Mouse (Mus musculus) forebrain, embryonic 16.5 days (tissue): ENCODE results near the gene Gpx5. TPM values are rescaled to one million over a fixed set of nuclear protein-coding genes. Genes with fewer than 3 reads are reported as not detected.

Source experiments
- ATAC-seq: fragments of 200-750 bp; cut with Nextera tagmentation; 2 replicates; pipeline ENCODE4 v1.8.0; 2017; ENCODE audit warnings: mild to moderate bottlenecking, moderate library complexity
- H3K27ac ChIP-seq: fragments of 300-500 bp; sonication (generic); 2 replicates; pipeline ENCODE4 v1.5.1; 2014; ENCODE audit warnings: low read length, control low read depth
- H3K27me3 ChIP-seq: fragments of 300-500 bp; sonication (generic); replicated peaks from 2 replicates; pipeline ENCODE4 v1.6.1; 2014; ENCODE audit warnings: low read length; ENCODE audit not compliant: control insufficient read depth, insufficient read depth
- H3K36me3 ChIP-seq: fragments of 300-500 bp; sonication (generic); 2 replicates; pipeline ENCODE4 v1.6.1; 2014; ENCODE audit not compliant: control insufficient read depth, insufficient read depth
- H3K4me1 ChIP-seq: fragments of 300-500 bp; sonication (generic); replicated peaks from 2 replicates; pipeline ENCODE4 v1.6.1; 2014; ENCODE audit warnings: low read length; ENCODE audit not compliant: control insufficient read depth, insufficient read depth
- H3K4me2 ChIP-seq: fragments of 300-500 bp; sonication (generic); 2 replicates; pipeline ENCODE4 v1.6.1; 2014; ENCODE audit warnings: mild to moderate bottlenecking, low read length, control low read depth
- H3K4me3 ChIP-seq: fragments of 300-500 bp; sonication (generic); replicated peaks from 2 replicates; pipeline ENCODE4 v1.5.1; 2014; ENCODE audit warnings: mild to moderate bottlenecking, low read length, control low read depth
- H3K9ac ChIP-seq: fragments of 300-500 bp; sonication (generic); replicated peaks from 2 replicates; pipeline ENCODE4 v1.6.1; 2014; ENCODE audit warnings: low read depth, low read length, control low read depth
- H3K9me3 ChIP-seq: fragments of 300-500 bp; sonication (generic); 2 replicates; pipeline ENCODE4 v1.6.1; 2016; ENCODE audit warnings: low read length; ENCODE audit not compliant: control insufficient read depth
- WGBS: fragments of 180-500 bp; shearing (Covaris S2); extraction: QIAGEN DNeasy Blood & Tissue Kit; methylation state at CpG from one replicate; pipeline ENCODE4 v1.1.7; 2014; 5-methylcytosine and 5-hydroxymethylcytosine counted together
- polyA plus RNA-seq: library from polyadenylated mRNA; unstranded; fragments of >200 nt; fragmentation: Nextera tagmentation; extraction: Ambion mirVana; gene quantifications from 2 replicates; pipeline ENCODE4 v1.2.1, GENCODE M21; 2015

The Gpx5 gene
- polyA plus RNA-seq, 1 experiment from 2014 or later = not detected

DNA sequence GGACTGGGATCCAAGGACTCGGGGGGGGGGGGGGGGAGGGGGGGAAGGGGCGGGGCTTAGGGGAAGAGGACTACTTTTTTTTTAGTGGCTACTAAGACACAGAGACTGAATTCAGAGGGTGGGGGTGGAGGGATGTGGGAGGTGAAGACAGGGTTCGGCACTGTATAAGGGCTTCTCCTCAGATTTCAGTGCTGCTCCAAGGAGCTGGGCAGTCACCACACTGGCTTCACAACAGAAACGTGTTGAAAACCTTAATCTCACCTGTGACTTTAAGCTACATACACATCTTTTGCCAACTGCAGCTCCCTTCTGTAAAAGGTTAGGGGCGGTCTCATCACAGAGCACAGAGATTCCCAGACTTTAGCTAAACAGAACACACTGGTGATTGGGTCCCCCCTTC is 20.3 kb upstream of the Gpx5 start:
- H3K36me3 ChIP-seq = no peaks in the 10 kb centered on the region
- 52% methylated on average over 3 of the region's 5 CpGs for WGBS
- no peak overlapping the region for H3K4me2 ChIP-seq
- no peak overlapping the region for H3K4me3 ChIP-seq
- H3K27ac ChIP-seq = no peak overlapping the region
- ATAC-seq = no peak
- no peak overlapping the region for H3K9ac ChIP-seq
- H3K4me1 ChIP-seq = no peaks in the 10 kb centered on the region
- H3K9me3 ChIP-seq = no peaks in the 10 kb centered on the region
- no peaks in the 10 kb centered on the region for H3K27me3 ChIP-seq

DNA sequence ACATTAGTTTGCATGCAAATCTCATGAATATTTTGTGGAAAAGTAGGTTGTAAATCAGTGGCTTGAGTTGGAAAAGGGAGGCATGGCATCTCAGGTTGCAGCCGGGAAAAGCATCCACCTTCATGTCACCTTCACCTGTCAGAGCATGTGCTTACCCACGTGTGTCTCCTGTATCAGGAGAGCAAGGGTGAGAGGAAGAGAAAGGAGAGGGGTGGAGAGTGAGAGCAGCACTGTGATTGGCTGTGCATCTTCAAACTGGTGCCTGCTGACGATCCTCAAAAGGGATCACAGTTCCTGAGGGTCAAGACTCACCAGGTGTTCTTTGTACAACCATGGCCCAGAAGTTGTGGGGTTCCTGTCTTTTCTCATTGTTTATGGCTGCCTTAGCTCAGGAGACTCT is 19.4 kb upstream of the Gpx5 start, which contains the start of gene Gpx6:
Gene Gpx6, plus strand, starts transcription at position 200 of the 400 bp plus-strand sequence.
- Histone ChIP-seq H3K27ac (no peak within 1 kb of the TSS), H3K36me3 (no peaks in the 10 kb centered on the region), H3K9me3 (no peaks in the 10 kb centered on the region), H3K27me3 (no peaks in the 10 kb centered on the region), H3K4me3 (no peak within 1 kb of the TSS), H3K4me2 (no peak within 1 kb of the TSS), H3K4me1 (no peaks in the 10 kb centered on the region), H3K9ac (no peak within 1 kb of the TSS)
- no peak for ATAC-seq
- 17% methylated on average over 3 of the region's 3 CpGs for WGBS

DNA sequence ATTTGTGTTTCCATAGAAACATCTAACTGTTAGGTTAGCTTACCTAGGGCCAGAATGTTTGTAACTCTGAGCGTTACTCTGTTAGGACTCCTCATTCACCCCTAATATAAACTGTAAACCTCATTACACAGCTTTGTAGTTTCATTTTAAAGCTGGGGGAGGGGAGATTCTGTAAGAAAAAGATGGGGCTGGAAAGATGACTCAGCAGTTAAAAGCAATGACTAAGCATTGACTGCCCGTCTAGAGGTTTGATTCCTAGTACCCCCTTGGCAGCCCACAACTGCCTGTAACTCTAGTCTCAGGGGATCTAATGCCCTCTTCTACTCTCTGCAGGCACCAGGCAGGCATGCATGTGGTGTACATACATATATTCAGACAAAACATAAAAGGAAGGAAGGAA is 17.3 kb upstream of the Gpx5 start:
- Histone ChIP-seq H3K27me3 (no peaks in the 10 kb centered on the region), H3K9ac (no peak overlapping the region), H3K4me3 (no peak overlapping the region), H3K27ac (no peak overlapping the region), H3K36me3 (no peaks in the 10 kb centered on the region), H3K4me2 (no peak overlapping the region), H3K4me1 (no peaks in the 10 kb centered on the region), H3K9me3 (no peaks in the 10 kb centered on the region)
- 73% methylated on average over 2 of the region's 2 CpGs for WGBS
- ATAC-seq = no peak

DNA sequence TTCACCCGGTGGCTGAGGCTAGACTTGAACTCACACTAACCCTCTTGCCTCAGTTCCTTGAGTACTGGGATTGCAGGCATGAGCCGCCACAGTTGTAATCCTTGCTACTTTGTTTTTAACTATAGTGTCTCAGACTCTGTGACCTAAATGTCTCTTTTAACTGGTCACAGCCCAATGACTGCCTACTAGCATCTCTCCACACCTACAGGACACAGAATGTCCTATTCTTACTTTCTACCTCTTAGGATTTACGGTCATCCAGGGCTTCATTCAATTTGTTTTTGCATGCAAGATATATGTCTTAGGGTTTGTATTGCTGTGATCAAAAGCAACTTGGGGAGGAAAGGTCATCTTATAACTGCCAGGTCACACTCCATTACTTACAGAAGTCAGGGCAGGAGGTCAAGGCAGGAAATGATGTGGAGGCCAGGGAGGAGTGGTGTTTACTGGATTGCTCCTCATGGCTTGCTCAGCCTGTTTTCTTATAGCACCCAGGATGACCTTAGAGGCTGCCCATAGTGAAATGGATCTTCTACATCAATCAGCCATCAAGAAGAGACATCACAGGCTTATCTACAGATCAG is 12.0 kb upstream of the Gpx5 start:
- Histone ChIP-seq H3K9ac (no peak overlapping the region), H3K36me3 (no peaks in the 10 kb centered on the region), H3K4me3 (no peak overlapping the region), H3K4me2 (no peak overlapping the region), H3K27me3 (no peaks in the 10 kb centered on the region), H3K27ac (no peak overlapping the region), H3K9me3 (no peaks in the 10 kb centered on the region), H3K4me1 (no peaks in the 10 kb centered on the region)
- 81% methylated on average over 3 of the region's 3 CpGs for WGBS
- ATAC-seq = no peak

DNA sequence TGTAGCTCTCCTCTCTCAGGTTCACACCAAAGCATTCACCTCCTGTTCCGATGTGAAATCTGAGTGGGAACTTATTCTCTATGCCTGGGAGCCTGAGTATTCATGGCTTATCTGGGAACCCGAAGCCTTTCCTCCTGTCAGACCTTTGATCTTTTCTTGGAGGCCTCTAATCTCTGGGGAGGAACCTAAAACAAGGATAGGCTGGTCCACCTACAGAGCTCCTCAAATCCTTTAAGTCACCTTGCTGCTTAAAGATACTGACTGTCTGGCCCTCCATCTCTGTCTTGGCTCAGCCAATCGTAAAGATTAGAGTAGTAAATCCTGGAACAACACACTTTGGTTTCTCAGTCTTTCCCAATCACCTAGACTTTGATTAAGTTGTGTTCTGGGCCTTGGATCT is 6.0 kb upstream of the Gpx5 start:
- H3K4me3 ChIP-seq = no peak overlapping the region
- H3K9me3 ChIP-seq = no peaks in the 10 kb centered on the region
- no peak for ATAC-seq
- H3K27me3 ChIP-seq = no peaks in the 10 kb centered on the region
- no peaks in the 10 kb centered on the region for H3K36me3 ChIP-seq
- no peaks in the 10 kb centered on the region for H3K4me1 ChIP-seq
- no peak overlapping the region for H3K9ac ChIP-seq
- H3K27ac ChIP-seq = no peak overlapping the region
- no peak overlapping the region for H3K4me2 ChIP-seq
- WGBS = 29% methylated on average over 3 of the region's 3 CpGs

DNA sequence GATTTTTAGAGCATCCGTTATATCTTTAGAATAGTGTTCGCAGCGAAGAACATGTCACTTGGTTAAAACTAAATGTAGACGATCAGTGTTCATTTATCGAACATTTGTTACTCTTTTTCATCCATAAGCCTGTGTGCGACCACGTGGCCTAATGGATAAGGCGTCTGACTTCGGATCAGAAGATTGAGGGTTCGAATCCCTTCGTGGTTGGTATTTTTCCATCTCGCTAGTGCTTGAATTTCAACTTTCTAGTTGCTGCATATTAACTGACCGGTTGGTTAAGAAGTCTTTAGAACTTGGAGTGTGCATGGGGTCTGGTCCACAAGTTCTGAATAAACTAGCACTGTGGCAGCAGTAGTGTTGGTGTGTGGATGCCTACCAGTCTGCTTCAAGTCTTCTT is 13.0 kb downstream of the Gpx5 start:
- Histone ChIP-seq H3K4me3 (peak overlapping the region; percentile 61), H3K4me2 (peak overlapping the region; percentile 79), H3K9me3 (no peaks in the 10 kb centered on the region), H3K27me3 (no peaks in the 10 kb centered on the region), H3K9ac (peak overlapping the region; percentile 53), H3K4me1 (peaks cover 6% of the 10 kb centered on the region; the same call in 1 of the 2 replicates), H3K27ac (no peak overlapping the region), H3K36me3 (no peaks in the 10 kb centered on the region)
- under 1% methylated on average over 13 of the region's 13 CpGs for whole genome bisulfite sequencing
- peak; percentile 56 for ATAC-seq

DNA sequence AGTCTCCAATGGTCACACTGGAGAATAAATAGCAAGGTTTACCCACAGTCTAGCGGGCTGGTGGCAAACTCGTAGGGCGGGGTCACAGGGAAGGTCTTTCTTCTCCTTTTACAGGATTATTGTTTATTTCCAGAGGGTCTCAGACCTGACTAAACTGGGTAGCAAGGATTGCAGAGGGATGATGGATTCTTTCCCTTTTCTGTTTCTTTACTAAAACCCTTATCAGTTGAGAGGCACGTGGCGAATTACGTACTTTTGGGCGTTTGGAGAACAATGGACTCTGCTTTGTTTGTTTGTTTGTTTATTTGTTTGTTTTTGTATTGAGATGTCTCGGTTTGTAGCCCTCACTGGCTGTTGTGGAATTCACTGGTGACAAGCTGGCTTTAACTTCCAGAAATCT is 13.5 kb downstream of the Gpx5 start:
- Histone ChIP-seq H3K4me1 (peaks cover 6% of the 10 kb centered on the region; the same call in 1 of the 2 replicates), H3K9me3 (no peaks in the 10 kb centered on the region), H3K4me2 (peak overlapping the region; percentile 79), H3K36me3 (no peaks in the 10 kb centered on the region), H3K27me3 (no peaks in the 10 kb centered on the region), H3K4me3 (peak overlapping the region; percentile 61), H3K27ac (no peak overlapping the region), H3K9ac (peak overlapping the region; percentile 53)
- WGBS = 4% methylated on average over 8 of the region's 8 CpGs
- ATAC-seq = 0 out of 2 replicates have a peak, but pooled peaks have one; percentile 0

DNA sequence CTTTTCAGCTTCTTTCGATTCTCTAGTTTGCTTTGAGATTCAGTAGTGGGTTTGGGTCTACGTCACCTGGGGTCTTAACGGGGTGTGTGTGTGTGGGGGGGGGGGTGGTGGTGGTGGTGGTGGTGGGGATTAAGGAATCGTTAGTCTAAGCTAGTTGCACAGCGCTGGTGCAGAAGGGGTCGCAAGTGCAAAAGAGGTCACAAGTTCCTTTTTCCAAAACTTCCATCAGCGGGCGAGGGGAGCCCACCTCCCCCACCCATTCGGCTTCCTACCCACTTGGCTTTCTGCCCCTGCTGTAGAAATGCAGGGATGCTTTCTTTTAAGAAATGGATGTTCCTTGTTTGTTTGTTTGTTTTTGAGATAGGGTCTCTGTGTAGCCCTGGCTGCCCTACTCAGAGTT is 16.0 kb downstream of the Gpx5 start:
- 0 out of 2 replicates have a peak, but pooled peaks have one; percentile 4 for ATAC-seq
- H3K27ac ChIP-seq = no peak overlapping the region
- H3K4me3 ChIP-seq = peak overlapping the region; percentile 63
- no peaks in the 10 kb centered on the region for H3K9me3 ChIP-seq
- 0% methylated on average over 9 of the region's 9 CpGs for WGBS
- peak overlapping the region; percentile 67 for H3K4me2 ChIP-seq
- H3K27me3 ChIP-seq = peaks cover 5% of the 10 kb centered on the region; the same call in 1 of the 2 replicates
- H3K36me3 ChIP-seq = no peaks in the 10 kb centered on the region
- H3K4me1 ChIP-seq = peaks cover 6% of the 10 kb centered on the region; the same call in 1 of the 2 replicates
- peak overlapping the region; percentile 66 for H3K9ac ChIP-seq

DNA sequence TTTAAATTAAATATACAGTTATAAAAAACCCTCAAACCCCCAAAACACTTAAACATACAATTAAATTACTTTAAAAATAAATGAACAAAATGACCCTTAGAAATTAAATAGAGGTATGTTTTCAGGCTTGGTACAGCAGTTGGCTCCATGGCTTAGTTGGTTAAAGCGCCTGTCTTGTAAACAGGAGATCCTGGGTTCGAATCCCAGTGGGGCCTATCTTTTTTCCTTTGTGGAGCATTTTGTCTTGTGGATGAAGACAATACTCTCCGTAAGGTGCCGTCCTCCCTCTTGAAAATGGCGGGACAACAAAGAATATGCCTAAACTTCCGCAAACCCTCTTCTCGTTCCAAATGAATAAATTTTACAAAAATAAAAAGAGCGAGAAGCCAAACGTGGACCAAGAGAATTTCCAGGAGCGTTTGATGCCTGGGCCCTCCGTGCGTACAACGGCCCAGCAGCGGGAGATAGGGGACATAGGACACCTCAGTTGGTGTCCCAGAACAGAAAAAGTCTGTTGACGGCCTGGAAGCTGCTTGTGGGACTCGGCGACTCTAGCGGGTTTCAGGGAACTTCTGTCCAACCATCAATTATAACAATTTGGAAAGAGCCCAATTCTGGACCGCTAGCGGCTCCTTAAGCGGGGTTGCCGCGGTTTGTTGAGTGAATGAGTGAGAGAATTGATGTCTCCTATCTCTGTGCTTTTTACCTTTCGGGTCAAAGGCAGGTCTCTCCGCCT is 16.5 kb downstream of the Gpx5 start:
- peak overlapping the region; percentile 13; the same call in 1 of the 2 replicates for H3K27ac ChIP-seq
- WGBS = under 1% methylated on average over 25 of the region's 25 CpGs
- peak overlapping the region; percentile 67 for H3K4me2 ChIP-seq
- H3K36me3 ChIP-seq = no peaks in the 10 kb centered on the region
- peak overlapping the region; percentile 63 for H3K4me3 ChIP-seq
- H3K9me3 ChIP-seq = no peaks in the 10 kb centered on the region
- H3K27me3 ChIP-seq = peaks cover 5% of the 10 kb centered on the region; the same call in 1 of the 2 replicates
- peaks cover 6% of the 10 kb centered on the region; the same call in 1 of the 2 replicates for H3K4me1 ChIP-seq
- peak overlapping the region; percentile 67 for H3K9ac ChIP-seq
- peak; percentile 84 for ATAC-seq
